ENCODE assay signal across 13 mouse cellular contexts in the genomic region with DNA sequence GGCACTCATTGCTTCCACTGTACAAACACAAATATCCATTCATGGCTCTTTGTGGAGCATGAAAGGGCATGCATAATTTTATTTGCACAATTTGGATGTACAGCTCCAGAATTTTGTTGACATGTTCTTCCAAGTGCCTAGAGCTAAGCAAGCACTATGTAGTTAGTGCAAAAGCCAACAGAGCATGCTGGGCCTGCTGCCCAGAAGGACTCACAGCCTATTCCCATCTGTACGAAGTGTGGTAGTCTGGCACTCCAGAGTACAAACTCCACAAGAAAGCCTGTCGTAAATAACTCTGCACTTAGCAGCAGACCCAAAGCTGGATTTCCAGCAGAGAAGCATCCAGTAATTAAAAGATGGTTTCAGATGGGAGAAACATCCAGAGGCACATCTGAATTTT.
DNase-seq lines count a peak whose midpoint lies in the region; ATAC-seq and TF ChIP-seq lines count a peak whose summit lies in the region.
"Had no signal": no experiment of that assay in that cellular context is flagged by ENCODE, and none has a peak within 500 bp of the region (broad histone marks: within the 10 kb centered on the region; RNA-seq: fewer than 3 reads in every experiment).

No protein-coding gene starts in this region.

- no peaks in the 10 kb centered on the region for H3K36me3 ChIP-seq in forebrain, embryonic 15.5 days
- no peaks in the 10 kb centered on the region for H3K36me3 ChIP-seq in forebrain, embryonic 12.5 days (replicated peaks)
- H3K36me3 ChIP-seq in forebrain, postnatal 0 days (ENCODE audit: insufficient read depth) = no peaks in the 10 kb centered on the region
- H3K36me3 ChIP-seq: heart, embryonic 12.5 days; liver, embryonic 12.5 days had no signal

- no peaks in the 10 kb centered on the region for H3K4me1 ChIP-seq in forebrain, embryonic 15.5 days
- H3K4me1 ChIP-seq in forebrain, embryonic 12.5 days = no peaks in the 10 kb centered on the region
- no peaks in the 10 kb centered on the region for H3K4me1 ChIP-seq in forebrain, postnatal 0 days (ENCODE audit: insufficient read depth)
- H3K4me1 ChIP-seq: heart, embryonic 12.5 days; liver, embryonic 12.5 days had no signal

- no peaks in the 10 kb centered on the region for H3K27me3 ChIP-seq in forebrain, embryonic 15.5 days
- H3K27me3 ChIP-seq in forebrain, embryonic 12.5 days = no peaks in the 10 kb centered on the region
- H3K27me3 ChIP-seq in forebrain, postnatal 0 days (ENCODE audit: insufficient read depth, low read length) = no peaks in the 10 kb centered on the region
- H3K27me3 ChIP-seq: heart, embryonic 12.5 days; liver, embryonic 12.5 days had no signal

- no peak overlapping the region for H3K27ac ChIP-seq in forebrain, embryonic 15.5 days (replicated peaks)
- no peak overlapping the region for H3K27ac ChIP-seq in forebrain, embryonic 12.5 days
- no peak overlapping the region for H3K27ac ChIP-seq in forebrain, postnatal 0 days (ENCODE audit: low read depth, low read length)
- H3K27ac ChIP-seq: liver, embryonic 12.5 days had no signal

- H3K4me2 ChIP-seq in forebrain, embryonic 15.5 days (replicated peaks) = no peak overlapping the region
- H3K4me2 ChIP-seq in forebrain, embryonic 12.5 days = no peak overlapping the region
- H3K4me2 ChIP-seq in forebrain, postnatal 0 days (ENCODE audit: low read depth) = no peak overlapping the region
- H3K4me2 ChIP-seq: heart, embryonic 12.5 days; liver, embryonic 12.5 days had no signal

- ATAC-seq in forebrain, embryonic 15.5 days (replicated peaks) = peak; percentile 85
- ATAC-seq in forebrain, embryonic 12.5 days (ENCODE audit: low FRiP score) = no peak
- peak; percentile 86 for ATAC-seq in forebrain, postnatal 0 days
- ATAC-seq: liver, embryonic 12.5 days had no signal

- H3K9ac ChIP-seq in forebrain, embryonic 15.5 days (replicated peaks) = no peak overlapping the region
- no peak overlapping the region for H3K9ac ChIP-seq in forebrain, embryonic 12.5 days
- no peak overlapping the region for H3K9ac ChIP-seq in forebrain, postnatal 0 days
- H3K9ac ChIP-seq: heart, embryonic 12.5 days; liver, embryonic 12.5 days had no signal

- TF ChIP-seq CTCF in forebrain, postnatal 0 days (IDR thresholded peaks at IDR 0.05; ENCODE audit: low read depth) = no peak

- H3K4me3 ChIP-seq in forebrain, embryonic 15.5 days = no peak overlapping the region
- H3K4me3 ChIP-seq in forebrain, embryonic 12.5 days (replicated peaks) = no peak overlapping the region
- H3K4me3 ChIP-seq in forebrain, postnatal 0 days (ENCODE audit: low read depth, low read length) = no peak overlapping the region
- H3K4me3 ChIP-seq: heart, embryonic 12.5 days; liver, embryonic 12.5 days had no signal

- 63% methylated on average over 2 of the region's 2 CpGs for WGBS in forebrain, embryonic 15.5 days
- 91% methylated on average over 2 of the region's 2 CpGs for WGBS in forebrain, embryonic 12.5 days
- 35% methylated on average over 2 of the region's 2 CpGs for WGBS in forebrain, postnatal 0 days

- peak; percentile 16 for DNase-seq in layer of hippocampus, adult 9-11 months
- DNase-seq in layer of hippocampus, postnatal 25 days (ENCODE audit: extremely low spot score in 1 of 2, low spot score in 1 of 2) = no peak
- DNase-seq in NIH3T3 (ENCODE audit: low read depth) = peak; percentile 57
- DNase-seq in forebrain, postnatal 0 days = peak; percentile 47
- no peak for DNase-seq in retina, embryonic 14.5 days (ENCODE audit: low spot score)
- no peak for DNase-seq in urinary bladder, postnatal 14 days (ENCODE audit: low spot score)
- DNase-seq: cerebellum, adult 2 months; embryo, embryonic 11 days; gastrocnemius, postnatal 25 days had no signal

- no peaks in the 10 kb centered on the region for H3K9me3 ChIP-seq in forebrain, embryonic 15.5 days
- no peaks in the 10 kb centered on the region for H3K9me3 ChIP-seq in forebrain, embryonic 12.5 days
- no peaks in the 10 kb centered on the region for H3K9me3 ChIP-seq in forebrain, postnatal 0 days (ENCODE audit: low read length)
- H3K9me3 ChIP-seq: heart, embryonic 12.5 days; liver, embryonic 12.5 days had no signal

Comparison
In these comparisons a context has a peak if more than half of its experiments do, and no peak if none do; other contexts are left out.
1. DNase-seq: peak in layer of hippocampus, adult 9-11 months (single experiment), NIH3T3 (single experiment) and forebrain, postnatal 0 days (single experiment); none in layer of hippocampus, postnatal 25 days (0 of 2), retina, embryonic 14.5 days (single experiment) and urinary bladder, postnatal 14 days (single experiment).